Mouse (Mus musculus): ENCODE results near the gene Etv2.
A peak's percentile ranks its signal among the peaks of the same experiment; 100 is the strongest.

Gene Etv2

DNA sequence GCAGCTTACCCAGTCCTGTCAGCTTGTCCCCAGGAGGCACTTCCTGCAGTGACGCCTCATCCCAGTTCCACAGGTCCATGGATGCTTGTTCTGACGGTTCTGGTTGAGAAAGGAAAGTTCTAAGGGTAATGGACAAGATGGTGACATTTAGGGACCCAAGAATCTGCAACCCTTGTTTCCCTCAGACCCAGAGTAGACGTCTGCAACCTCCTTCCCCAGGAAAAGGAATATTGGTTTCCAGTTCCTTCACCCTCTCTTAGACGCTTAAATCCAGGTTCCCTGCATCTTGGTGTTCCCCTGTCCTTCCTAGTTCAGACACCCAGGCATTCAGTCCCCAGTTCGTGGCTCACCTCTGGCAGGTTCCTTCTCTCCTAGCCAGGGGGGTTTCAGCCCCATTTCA is at the start of gene Etv2:
Gene Etv2 (minus strand): TSS at position 101 of the 400 bp plus-strand sequence.
- no peak for DNase-seq (ENCODE audit: extremely low spot score, low read depth, low spot score)

DNA sequence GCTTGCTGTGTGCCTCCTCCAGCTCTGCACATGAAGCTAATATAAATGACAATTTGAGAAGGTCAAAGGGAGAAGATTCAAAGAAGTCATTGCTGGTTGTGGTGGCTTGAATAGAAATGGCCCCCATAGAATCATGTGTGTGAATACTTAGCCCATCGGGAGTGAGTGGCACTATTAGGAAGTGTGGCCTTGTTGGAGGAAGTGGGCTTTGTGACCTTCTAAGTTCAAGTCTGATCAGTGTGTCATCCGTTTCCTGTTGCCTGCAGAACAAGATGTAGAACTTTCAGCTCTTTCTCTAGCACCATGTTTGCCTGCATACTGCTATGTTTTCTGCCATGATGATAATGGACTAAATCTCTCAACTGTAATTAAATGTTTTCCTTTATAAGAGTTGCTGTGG is 47.8 kb upstream of the Etv2 start:
- no peak for DNase-seq (ENCODE audit: extremely low spot score, low read depth, low spot score)

DNA sequence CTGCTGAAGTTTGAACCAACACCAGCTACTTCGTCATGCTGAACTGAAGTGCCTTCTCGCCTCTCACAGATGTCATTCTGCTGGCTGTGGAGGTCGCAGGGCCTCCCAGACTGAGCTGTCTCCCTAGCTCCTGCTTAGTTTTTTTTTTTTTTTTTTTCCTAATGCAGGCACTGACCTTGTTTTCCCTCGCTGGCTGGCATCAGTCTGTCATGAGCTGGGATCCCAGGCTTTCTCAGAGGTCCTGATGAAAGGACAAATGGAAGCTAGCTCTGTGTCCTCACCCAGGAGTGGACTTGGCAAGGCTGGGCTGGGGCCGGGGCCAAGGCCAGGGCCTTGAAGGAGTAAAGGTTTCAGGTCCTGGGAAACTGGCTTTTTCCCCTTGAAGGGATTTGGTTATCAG is 46.2 kb upstream of the Etv2 start:
- DNase-seq (ENCODE audit: extremely low spot score, low read depth, low spot score) = no peak

DNA sequence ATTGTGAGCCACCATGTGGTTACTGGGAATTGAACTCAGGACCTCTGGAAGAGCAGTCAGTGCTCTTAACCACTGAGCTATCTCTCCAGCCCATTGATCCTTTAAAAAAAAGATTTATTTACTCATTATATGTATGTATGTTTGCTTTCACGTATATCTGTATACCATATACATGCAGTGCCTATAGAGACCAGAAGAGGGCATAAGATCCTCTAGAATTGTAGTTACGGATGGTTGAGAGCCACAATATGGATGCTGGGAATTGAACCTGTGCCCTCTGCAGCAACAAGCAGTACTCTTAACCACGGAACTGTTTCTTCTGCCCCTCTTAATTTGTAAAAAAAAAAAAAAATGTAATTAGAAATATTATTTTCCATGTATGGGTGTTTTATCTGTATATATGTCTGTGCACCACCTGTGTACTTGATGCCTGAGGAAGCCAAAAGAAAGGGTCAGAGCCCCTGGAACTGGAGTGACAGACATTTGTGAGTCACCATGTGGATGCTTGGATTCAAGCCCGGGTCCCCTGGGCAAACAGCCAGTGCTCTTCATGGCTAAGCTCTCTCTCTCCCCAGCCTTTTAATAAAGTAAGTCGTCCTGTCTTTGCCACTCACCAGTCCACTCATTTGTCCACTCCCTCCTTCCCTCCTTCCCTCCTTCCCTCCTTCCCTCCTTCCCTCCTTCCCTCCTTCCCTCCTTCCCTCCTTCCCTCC is 42.8 kb upstream of the Etv2 start:
- no peak for DNase-seq (ENCODE audit: extremely low spot score, low read depth, low spot score)

DNA sequence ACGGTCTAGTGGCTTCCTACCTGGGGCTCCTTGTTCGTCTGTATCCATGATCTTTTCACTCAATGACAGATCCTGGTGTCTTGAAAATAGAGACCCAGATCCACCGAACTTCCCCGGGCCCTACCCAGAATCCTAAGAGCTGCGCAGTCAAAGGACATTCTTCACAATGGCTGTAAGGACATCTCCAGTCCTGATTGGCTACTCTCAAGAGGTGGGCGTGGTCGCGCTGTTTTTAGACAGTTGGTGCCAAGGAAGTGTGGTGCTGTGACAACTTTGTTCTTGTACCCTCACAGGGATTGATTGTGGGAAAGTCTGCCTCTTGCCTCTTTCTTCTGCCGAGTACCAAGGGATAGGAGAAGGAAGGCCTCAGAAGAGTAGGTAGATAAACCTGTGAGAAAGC is 35.8 kb upstream of the Etv2 start, which contains the start of gene Pmis2:
Gene Pmis2 (minus strand): TSS at position 126 of the 400 bp plus-strand sequence.
- DNase-seq (ENCODE audit: extremely low spot score, low read depth, low spot score) = no peak

DNA sequence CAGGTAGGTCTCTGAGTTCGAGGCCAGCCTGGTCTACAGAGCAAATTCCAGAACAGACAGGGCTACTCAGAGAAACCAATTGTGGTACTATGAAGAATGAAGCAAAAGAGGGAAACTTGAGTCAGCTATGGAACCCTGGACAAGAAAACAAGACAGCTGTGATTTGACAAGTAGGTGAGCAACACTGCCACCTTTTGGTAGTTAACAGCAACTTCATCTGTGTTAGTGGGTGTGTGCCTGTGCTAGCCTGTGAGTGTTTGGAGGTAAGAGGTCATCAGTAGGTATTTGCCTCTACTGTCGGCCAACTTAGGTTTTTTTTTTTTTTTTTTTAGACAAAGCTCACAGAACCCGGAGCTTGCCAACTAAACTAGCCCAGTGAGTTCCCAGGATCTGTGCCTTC is 33.6 kb upstream of the Etv2 start:
- DNase-seq (ENCODE audit: extremely low spot score, low read depth, low spot score) = no peak

DNA sequence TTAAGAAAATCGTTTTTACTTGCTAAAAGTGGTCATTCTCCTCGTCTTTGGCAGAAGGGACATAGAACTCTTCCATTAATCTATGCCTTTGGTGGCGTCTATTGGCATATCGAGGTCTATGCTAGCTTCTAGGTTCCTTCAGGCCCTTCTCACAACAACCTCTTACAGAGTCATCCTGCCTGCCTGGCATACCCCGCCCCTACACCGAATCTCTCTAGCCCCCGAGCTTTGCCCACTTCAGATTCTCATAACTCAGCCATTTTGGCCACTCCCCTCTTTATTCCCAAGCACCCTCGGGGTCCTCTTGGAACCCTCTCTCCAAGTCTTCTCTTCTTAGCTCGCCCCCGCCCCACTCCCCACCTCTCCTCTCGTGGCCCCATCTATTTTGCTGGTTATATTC is 29.7 kb upstream of the Etv2 start:
- no peak for DNase-seq (ENCODE audit: extremely low spot score, low read depth, low spot score)

DNA sequence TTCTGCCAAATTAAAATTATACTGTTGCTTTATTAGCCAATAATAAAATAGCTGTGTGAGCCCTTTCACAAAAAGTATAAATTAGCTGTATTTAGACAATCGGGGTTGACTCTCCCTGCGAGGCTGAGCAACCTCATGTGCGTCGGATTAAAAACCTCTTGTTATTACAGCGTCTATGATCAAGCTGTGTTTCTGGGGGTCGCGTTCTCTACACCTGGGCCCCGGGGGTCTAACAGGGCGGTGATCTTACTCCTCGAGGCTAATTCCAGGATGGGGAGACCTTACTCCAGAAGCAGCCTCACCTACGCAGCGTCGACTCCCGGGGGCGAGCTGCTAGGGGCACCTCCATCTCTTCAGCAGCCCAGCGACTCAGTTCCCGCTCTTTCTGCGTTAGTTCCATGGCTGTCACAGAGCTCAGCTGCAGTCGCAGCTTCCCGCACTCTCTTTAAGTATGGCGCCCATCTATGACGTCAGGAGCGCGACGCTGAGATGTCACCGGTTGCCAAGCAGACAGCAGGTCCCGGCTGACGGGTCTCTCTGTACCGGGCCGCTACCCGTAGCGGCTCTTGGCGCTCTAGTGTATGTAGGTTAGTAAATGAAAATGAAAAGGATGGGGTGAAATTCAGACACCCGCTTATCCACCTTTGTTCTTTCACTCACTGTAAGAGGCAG is 29.0 kb upstream of the Etv2 start, which contains the start of gene Haus5:
Gene Haus5 (minus strand): TSS at position 466 of the 672 bp plus-strand sequence.
- DNase-seq (ENCODE audit: extremely low spot score, low read depth, low spot score) = peak; percentile 87

DNA sequence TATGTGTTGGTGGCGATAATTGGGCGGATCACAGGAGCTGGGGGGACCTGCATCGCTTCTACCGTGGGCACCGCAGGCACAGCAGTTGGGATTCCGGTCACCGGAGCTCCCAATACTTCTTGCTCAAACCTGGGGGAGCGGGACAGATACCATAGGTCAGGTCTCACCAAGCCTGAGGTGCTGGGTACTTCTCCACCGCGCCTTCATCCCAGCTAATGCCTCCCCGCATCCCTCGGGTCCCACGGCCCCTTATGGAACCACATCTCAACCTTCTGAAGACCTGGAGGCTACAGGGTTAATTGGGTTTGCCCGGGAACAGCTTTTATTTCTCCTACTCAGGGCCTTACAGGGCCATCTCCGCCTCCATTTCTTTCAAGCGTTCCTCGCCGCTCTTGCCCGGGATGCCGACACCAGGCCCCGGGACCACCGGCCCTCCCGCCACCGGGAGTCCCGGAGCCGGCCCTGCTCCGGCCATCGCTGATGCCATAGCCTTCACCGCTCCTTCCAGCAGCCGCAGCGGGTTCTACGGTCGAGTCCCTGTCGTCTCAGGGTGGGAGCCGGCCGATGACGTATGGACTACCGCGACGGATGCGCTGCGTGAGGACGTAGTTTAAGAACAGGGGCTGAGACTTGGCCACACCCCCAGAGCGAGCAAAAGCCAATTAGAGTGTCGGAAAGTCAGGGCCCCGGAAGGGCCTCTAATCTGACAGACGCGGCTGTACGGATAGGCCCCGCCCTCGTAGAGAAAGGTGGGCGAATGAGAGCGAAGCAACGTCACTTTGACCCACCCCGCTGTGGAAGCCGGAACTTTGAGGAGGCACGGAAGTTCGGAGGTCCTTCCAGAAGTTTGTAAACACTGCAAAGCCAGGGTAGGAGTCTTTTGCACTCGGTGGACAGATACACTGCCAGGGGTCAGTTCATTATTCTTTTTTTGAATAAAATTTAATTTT is 14.2 kb upstream of the Etv2 start, which contains the start of gene Rbm42:
Gene Rbm42 (minus strand): TSS at position 727 of the 950 bp plus-strand sequence.
- DNase-seq (ENCODE audit: extremely low spot score, low read depth, low spot score) = peak; percentile 92

DNA sequence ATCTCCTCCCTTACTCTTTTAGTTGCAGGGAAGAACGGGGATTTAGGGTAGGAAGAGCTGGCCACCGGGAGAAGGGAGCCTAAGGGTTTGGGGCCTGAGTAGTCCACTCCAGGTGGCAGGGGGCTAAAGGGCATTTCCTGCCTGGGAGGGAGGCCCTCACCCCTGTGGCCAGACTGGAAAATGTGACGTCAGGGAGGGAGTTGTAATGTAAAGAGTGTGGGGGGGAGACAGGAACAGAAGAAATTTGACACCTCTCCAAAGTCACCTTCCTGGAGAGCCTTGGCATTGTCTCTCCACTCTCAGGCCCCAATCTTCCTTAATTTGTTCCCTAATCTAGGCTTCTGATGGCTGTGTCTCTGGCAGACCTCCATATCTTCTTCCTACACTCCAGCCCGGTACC is 3.4 kb upstream of the Etv2 start:
- no peak for DNase-seq (ENCODE audit: extremely low spot score, low read depth, low spot score)

DNA sequence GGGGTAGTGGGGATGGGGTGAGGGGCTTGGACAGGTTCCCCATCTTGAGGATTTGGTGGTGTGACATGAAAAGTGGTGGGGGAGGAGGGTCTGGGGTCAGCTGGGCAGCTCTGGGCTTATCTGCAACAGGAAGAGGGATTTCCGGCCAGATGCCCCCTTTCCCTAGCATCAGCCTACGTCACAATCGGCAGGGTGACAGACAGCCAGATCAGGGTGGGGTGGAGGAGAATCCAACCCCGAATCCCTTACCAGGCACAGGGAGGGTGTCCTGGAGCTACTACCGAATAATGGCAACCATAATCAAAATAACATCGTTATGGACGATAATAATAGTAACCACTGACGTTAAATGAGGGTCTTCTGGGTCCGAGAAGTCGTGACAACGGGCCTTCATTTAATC is 743 bp upstream of the Etv2 start:
- DNase-seq (ENCODE audit: extremely low spot score, low read depth, low spot score) = no peak

DNA sequence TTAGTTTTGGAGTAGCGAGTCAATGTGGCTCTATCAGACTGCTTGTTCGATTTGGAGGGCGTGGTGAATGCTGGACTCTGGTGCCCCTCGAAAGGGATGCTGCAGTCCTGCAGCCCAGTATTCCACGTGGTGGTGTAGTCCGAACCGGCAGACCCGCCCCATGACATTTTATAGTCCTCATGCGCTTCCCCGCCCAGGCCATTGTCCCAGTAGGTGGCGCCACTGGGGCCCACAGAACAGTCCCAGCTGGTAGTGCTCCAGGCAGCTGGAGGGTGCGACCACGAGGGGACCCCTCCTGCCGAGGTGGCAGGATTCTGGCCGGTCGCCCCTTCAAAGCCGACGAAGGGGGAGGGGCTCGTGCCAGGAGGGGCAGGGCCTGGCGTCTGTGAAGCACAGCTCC is 1.0 kb downstream of the Etv2 start:
- DNase-seq (ENCODE audit: extremely low spot score, low read depth, low spot score) = no peak

DNA sequence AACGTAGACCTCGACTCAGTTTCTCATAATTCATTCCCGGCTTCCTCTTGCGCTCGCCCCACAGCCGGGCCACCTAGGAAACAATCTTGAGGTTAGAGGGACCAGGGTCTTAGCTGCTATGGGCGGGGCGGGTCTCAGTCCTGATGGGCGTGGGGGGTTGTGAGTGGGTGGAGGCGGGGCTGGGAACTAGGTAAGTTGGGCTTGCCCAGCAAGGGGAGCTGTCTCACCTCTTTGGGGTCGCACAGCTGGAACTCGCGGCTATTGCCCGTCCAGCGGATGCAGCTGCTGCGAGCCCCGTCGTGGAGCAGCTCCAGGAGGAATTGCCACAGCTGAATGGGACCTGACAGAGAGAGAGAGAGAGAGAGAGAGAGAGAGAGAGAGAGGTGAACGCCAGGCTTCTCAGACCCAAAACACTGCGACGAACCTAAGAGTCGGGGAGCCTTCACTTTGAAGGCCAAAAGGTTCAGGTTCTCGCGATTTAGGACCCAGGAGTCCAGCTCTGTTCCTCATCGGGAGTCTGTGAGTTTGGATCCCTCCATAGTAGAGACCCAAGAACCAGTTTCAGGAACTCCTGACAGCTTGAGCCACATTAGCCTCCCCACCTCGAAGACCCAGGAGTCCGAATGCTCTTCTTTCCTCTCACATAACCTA is 1.8 kb downstream of the Etv2 start:
- DNase-seq (ENCODE audit: extremely low spot score, low read depth, low spot score) = no peak

DNA sequence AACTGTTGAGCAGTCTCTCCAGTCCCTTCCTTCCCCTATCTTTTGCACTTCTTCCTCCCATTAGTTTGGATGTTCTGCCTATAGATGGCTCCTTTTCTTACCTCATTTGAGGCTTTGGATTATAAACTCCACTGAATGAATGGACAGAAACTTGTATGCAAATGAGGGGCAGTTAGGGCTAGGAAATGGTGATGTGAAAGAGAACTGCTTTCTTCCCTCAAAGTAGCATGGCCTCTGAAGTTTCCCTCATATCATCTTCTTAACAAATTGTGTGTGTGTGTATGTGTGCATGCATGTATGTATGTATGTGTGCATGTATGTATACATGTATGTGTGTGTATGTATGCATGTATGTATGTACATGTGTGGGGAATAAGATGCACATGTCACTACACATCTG is 6.6 kb downstream of the Etv2 start:
- no peak for DNase-seq (ENCODE audit: extremely low spot score, low read depth, low spot score)

DNA sequence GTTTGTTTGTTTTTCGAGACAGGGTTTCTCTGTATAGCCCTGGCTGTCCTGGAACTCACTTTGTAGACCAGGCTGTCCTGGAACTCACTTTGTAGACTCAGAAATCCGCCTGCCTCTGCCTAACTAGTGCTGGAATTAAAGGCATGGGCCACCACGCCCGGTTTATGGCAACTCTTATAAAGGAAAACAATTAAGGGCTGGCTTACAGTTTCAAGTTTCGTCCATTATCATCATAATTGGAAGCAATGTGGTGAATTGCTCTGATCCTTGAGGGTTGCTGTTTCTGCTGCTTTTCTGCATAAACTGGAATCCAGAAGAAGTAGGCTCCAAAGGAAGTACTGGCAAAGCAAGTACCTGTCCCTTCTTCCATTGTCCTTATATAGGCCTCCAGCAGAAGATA is 9.0 kb downstream of the Etv2 start:
- no peak for DNase-seq (ENCODE audit: extremely low spot score, low read depth, low spot score)

DNA sequence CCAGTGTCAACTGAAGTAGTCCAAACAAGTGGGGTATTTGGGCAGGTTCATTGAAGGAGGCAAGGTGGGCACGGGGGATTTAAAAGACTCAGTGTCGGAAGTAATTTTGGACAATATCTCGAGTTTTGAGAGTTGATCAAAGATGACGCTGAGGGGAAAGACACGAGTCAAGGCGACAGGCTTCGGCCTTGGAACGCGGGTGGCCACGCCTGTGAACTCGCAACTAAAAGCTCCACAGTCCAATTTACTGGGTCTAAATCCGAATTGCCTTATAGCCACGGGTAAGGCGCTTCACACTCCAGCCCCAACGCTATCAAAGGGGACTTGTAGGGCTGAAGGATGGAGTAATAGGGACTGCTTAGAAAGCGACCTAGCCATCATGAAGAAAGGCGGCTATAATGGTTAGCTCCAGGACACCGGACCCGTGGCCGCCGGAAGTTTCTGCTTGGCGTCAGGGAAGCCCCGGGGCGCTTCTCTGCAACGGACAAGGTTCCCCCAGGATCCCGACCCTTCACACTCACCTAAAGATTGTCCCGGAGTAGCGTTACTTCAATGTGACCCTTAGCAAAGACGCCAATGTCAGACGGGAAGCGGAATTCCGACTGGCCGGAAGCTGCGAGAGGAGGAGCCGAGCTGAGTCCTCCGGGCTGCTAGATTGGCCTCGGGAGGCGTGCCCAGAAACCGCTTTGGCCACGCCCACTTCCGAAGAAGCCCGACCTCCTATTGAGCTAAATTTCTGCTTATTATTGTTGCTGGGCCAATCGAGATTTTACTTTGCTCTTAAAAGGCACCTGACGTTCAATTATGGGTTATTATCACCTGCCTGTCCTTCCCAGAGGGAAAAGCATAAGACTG is 9.9 kb downstream of the Etv2 start, which contains the start of gene Cox6b1:
Gene Cox6b1 (minus strand): TSS at position 622 of the 855 bp plus-strand sequence.
- DNase-seq (ENCODE audit: extremely low spot score, low read depth, low spot score) = no peak

DNA sequence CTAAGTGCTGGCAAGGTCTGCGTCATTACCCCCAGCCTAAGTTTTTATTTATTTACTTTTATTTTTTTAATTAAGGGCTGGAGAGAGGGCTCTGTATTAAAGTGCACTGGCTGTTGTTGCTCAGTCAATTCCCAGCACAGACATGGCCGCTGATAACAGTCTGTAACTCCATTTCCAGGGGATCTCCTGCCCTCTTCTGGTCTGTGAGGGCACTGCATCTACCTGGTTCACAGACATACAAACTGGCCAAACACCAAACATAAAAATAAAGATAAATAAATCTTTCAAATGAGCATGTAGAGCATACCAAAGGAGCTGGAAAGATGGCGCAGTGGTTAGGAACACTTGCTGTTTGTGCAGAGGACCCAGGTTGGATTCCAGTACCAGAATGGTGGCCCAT is 16.4 kb downstream of the Etv2 start:
- no peak for DNase-seq (ENCODE audit: extremely low spot score, low read depth, low spot score)

DNA sequence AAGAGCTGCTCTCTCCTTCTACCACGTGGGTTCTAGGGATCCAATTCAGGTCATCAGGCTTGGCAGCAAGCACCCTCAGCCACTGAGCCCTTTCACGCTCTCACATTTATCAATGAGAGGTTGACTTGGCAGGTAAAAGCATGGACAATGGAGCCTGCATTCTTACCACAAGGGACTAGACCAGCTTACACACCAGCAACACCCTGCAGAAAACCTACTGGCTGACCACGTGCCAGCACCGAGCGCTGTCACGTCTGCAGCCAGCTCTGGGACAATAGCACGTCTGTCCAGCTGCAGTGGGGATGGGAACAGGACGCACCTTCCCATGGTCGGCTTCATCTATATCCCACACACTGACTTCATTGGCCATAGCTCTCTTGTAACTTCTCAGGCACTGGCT is 17.0 kb downstream of the Etv2 start:
- no peak for DNase-seq (ENCODE audit: extremely low spot score, low read depth, low spot score)

DNA sequence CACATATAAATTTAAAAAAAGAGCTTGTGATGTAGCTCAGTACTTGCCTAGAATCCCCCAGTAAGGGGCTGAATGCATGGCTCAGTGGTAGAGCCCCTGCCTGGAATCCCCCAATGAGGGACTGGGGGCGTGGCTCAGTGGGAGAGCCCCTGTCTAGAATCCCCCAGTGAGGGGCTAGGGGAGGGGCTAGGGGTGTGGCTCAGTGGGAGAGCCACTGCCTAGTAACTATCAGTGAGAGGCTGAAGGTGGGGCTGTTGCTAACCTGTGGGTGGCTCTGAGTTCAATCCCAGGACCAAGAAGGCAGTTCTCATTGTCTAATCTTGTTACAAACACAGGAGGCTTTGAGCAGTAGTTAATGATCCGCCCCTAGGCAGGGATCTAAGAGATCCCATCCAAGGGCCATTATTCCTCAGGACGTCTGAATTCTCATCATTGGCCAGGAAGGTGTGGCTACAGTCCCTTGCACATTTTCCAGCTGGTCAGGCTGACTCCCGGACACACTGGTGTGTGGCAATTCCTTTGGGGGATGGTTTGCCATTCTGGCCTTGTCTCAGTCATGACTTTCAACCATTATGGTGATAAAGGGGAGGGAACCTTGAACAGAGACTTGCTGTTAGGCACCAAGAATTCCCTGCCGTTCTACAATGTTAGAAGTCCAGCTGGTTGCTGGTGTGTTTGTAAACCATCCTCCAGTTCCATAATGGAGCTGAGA is 20.4 kb downstream of the Etv2 start:
- DNase-seq (ENCODE audit: extremely low spot score, low read depth, low spot score) = no peak

All from hindlimb bud, embryonic 11.5 days (tissue).